Mouse (Mus musculus) liver, embryonic 14.5 days (tissue): ENCODE data around the gene Pigx. TPM values are rescaled to one million over a fixed set of nuclear protein-coding genes. Genes with fewer than 3 reads are reported as not detected.

ENCODE experiments used
- ATAC-seq: fragments of 200-750 bp; cut with Nextera tagmentation; 2 replicates; pipeline ENCODE4 v1.8.0; 2017; ENCODE audit warnings: moderate number of reproducible peaks, mild to moderate bottlenecking, moderate library complexity; ENCODE audit not compliant: insufficient read depth
- DNase-seq, 3 experiments: peaks; one replicate each; pipeline ENCODE4 v3.0.0-alpha.2; 2012 to 2013; ENCODE audit warnings: low read depth in 3 of 3, low spot score in 3 of 3
- H3K27ac ChIP-seq: fragments of 300-500 bp; sonication (generic); 2 replicates; pipeline ENCODE4 v1.5.1; 2014; ENCODE audit warnings: moderate library complexity, mild to moderate bottlenecking, control low read depth, inconsistent platforms
- H3K27me3 ChIP-seq: fragments of 300-500 bp; sonication (generic); 2 replicates; pipeline ENCODE4 v1.6.1; 2014; ENCODE audit warnings: mild to moderate bottlenecking, low read length, moderate library complexity; ENCODE audit not compliant: control insufficient read depth, insufficient read depth
- H3K36me3 ChIP-seq: fragments of 300-500 bp; sonication (generic); replicated peaks from 2 replicates; pipeline ENCODE4 v1.6.1; 2014; ENCODE audit warnings: low read depth; ENCODE audit not compliant: control insufficient read depth, insufficient read depth
- H3K4me1 ChIP-seq, 2 experiments: fragments of 200-500 bp in 1 of 2; fragments of 300-500 bp in 1 of 2; sonication (generic) in 1 of 2; replicated peaks; 2 replicates each; pipeline ENCODE4 v1.6.1; 2012 to 2014; ENCODE audit warnings: antibody characterized with exemption in 1 of 2, inconsistent platforms in 1 of 2, low read length in 1 of 2; ENCODE audit not compliant: control insufficient read depth in 2 of 2, insufficient read depth in 2 of 2
- H3K4me2 ChIP-seq: fragments of 300-500 bp; sonication (generic); 2 replicates; pipeline ENCODE4 v1.6.1; 2014; ENCODE audit warnings: low read depth, mild to moderate bottlenecking, control low read depth, moderate library complexity
- H3K4me3 ChIP-seq, 2 experiments: fragments of 200-500 bp in 1 of 2; fragments of 300-500 bp in 1 of 2; sonication (generic) in 1 of 2; 2 replicates each; pipeline ENCODE4 v1.5.1; 2012 to 2014; ENCODE audit warnings: low read depth in 2 of 2, low read length in 2 of 2, mild to moderate bottlenecking in 2 of 2, control low read depth in 1 of 2, inconsistent platforms in 1 of 2, moderate library complexity in 1 of 2; ENCODE audit not compliant: insufficient read depth in 1 of 2
- H3K9ac ChIP-seq: fragments of 300-500 bp; sonication (generic); replicated peaks from 2 replicates; pipeline ENCODE4 v1.6.1; 2014; ENCODE audit warnings: mild to moderate bottlenecking, control low read depth, moderate library complexity
- H3K9me3 ChIP-seq: fragments of 300-500 bp; sonication (generic); 2 replicates; pipeline ENCODE4 v1.6.1; 2016; ENCODE audit warnings: low read length, mixed read lengths; ENCODE audit not compliant: control insufficient read depth
- CTCF ChIP-seq: IDR thresholded peaks from 2 replicates; pipeline ENCODE4 v1.5.1; 2016; ENCODE audit warnings: antibody characterized with exemption, low read depth, control low read depth
- EP300 ChIP-seq: IDR thresholded peaks from 2 replicates; pipeline ENCODE4 v1.6.1; 2016; ENCODE audit warnings: antibody characterized with exemption, low read depth
- WGBS: fragments of 180-500 bp; shearing (Covaris S2); extraction: QIAGEN DNeasy Blood & Tissue Kit; methylation state at CpG from one replicate; pipeline ENCODE4 v1.1.7; 2014; ENCODE audit not compliant: insufficient replicate concordance; 5-methylcytosine and 5-hydroxymethylcytosine counted together
- polyA plus RNA-seq, 2 experiments: library from polyadenylated mRNA; depleted of rRNA in 1 of 2; stranded (reverse) in 1 of 2; unstranded in 1 of 2; fragments of >200 nt; fragmentation: Nextera tagmentation in 1 of 2; extraction: Ambion mirVana in 1 of 2; gene quantifications; 2 replicates each; pipeline versions ENCODE4 v1.2.1 to v1.2.3; 2012 to 2014

Pigx gene
- polyA plus RNA-seq, 2 experiments = 13.2 to 25.5 TPM

DNA sequence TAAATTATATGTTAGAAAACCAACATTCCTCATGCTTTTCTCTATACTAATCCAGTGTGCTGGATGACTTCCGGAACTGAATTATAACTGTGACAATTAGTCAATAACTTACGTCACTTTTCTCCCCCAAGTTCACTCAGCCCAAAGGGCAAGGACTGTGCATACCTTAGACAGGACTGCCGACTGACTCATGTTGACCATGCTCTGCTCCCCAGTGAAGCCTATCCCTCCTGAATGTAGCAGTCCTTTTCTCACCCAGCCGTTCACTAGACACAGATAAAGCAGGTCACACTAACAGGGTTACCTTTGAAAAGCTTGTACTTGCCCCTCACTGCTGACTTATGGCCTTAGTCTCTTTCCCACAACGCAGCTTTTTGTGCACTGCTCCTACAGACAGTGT is 40.7 kb downstream of the Pigx start:
- TF ChIP-seq CTCF (no peak), EP300 (no peak)
- Histone ChIP-seq H3K27me3 (no peaks in the 10 kb centered on the region), H3K9ac (no peak overlapping the region), H3K4me3 (no peak overlapping the region), H3K27ac (no peak overlapping the region), H3K9me3 (no peaks in the 10 kb centered on the region), H3K4me1 (peaks cover 5 to 18% of the 10 kb centered on the region in 2 experiments), H3K4me2 (no peak overlapping the region), H3K36me3 (no peaks in the 10 kb centered on the region)
- DNase-seq (no peak), ATAC-seq (no peak)
- WGBS = 66% methylated on average over 5 of the region's 5 CpGs

DNA sequence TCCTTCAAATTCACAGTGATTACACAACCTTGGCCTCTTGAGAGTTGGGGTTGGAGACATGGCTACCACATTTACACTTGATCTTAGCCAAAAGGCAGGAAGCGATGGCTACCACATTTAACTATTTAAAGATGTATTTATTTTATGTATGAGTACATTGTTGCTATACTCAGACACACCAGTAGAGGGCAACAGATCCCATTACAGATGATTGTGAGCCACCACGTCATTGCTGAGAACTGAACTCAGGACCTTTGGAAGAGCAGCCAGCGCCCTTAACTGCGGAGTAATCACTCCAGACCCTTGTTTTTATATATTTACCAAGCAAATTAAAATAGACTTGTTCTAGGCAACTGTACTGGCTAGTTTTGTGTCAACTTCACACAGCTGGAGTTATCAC is 57.2 kb downstream of the Pigx start:
- DNase-seq (no peak), ATAC-seq (no peak)
- H3K4me1 ChIP-seq = no peaks in the 10 kb centered on the region
- 72% methylated on average over 4 of the region's 4 CpGs for WGBS
- H3K9ac ChIP-seq = no peak overlapping the region
- H3K36me3 ChIP-seq = peaks cover 33% of the 10 kb centered on the region
- H3K27me3 ChIP-seq = no peaks in the 10 kb centered on the region
- no peak overlapping the region for H3K27ac ChIP-seq
- H3K4me3 ChIP-seq = no peak overlapping the region
- TF ChIP-seq EP300 = no peak
- TF ChIP-seq CTCF = peak; percentile 40; the same call in 1 of the 2 replicates
- no peaks in the 10 kb centered on the region for H3K9me3 ChIP-seq
- H3K4me2 ChIP-seq = no peak overlapping the region

Other genes starting within 250 kb of the Pigx start
- 0.03 and 0.05 TPM in 2 replicates for gene Meltf, start 220.9 kb downstream of the Pigx start, polyA plus RNA-seq (2012; rRNA removed)
- gene Meltf, start 220.9 kb downstream of the Pigx start, polyA plus RNA-seq (2014; fragmentation: Nextera tagmentation; extraction: Ambion mirVana) = 0.06 TPM in 1 of 2 replicates, not detected in the other
- 0.15 and 0.31 TPM in 2 replicates for gene Pigz, start 165.9 kb downstream of the Pigx start, polyA plus RNA-seq (2012; rRNA removed)
- 0.28 and 0.34 TPM in 2 replicates for gene Pigz, start 165.9 kb downstream of the Pigx start, polyA plus RNA-seq (2014; fragmentation: Nextera tagmentation; extraction: Ambion mirVana)
- 21.5 and 23.2 TPM in 2 replicates for gene 0610012G03Rik, start 151.2 kb downstream of the Pigx start, polyA plus RNA-seq (2012; rRNA removed)
- gene 0610012G03Rik, start 151.2 kb downstream of the Pigx start, polyA plus RNA-seq (2014; fragmentation: Nextera tagmentation; extraction: Ambion mirVana) = 42.3 and 45.3 TPM in 2 replicates
- gene Ncbp2, start 151.2 kb downstream of the Pigx start, polyA plus RNA-seq (2012; rRNA removed) = 10.7 and 25.1 TPM in 2 replicates
- gene Ncbp2, start 151.2 kb downstream of the Pigx start, polyA plus RNA-seq (2014; fragmentation: Nextera tagmentation; extraction: Ambion mirVana) = 29.0 and 31.5 TPM in 2 replicates
- 3.5 and 4.7 TPM in 2 replicates for gene Senp5, start 96.5 kb downstream of the Pigx start, polyA plus RNA-seq (2012; rRNA removed)
- 2.9 and 3.4 TPM in 2 replicates for gene Senp5, start 96.5 kb downstream of the Pigx start, polyA plus RNA-seq (2014; fragmentation: Nextera tagmentation; extraction: Ambion mirVana)
- gene Pak2, start 20.4 kb downstream of the Pigx start, polyA plus RNA-seq (2012; rRNA removed) = 4.8 and 6.7 TPM in 2 replicates
- gene Pak2, start 20.4 kb downstream of the Pigx start, polyA plus RNA-seq (2014; fragmentation: Nextera tagmentation; extraction: Ambion mirVana) = 9.1 and 9.5 TPM in 2 replicates
- gene Cep19, start 60 bp upstream of the Pigx start, polyA plus RNA-seq (2012; rRNA removed) = 1.3 and 2.1 TPM in 2 replicates
- 4.0 and 4.3 TPM in 2 replicates for gene Cep19, start 60 bp upstream of the Pigx start, polyA plus RNA-seq (2014; fragmentation: Nextera tagmentation; extraction: Ambion mirVana)
- gene Nrros, start 65.9 kb upstream of the Pigx start, polyA plus RNA-seq (2012; rRNA removed) = 11.6 and 13.2 TPM in 2 replicates
- 18.8 and 18.9 TPM in 2 replicates for gene Nrros, start 65.9 kb upstream of the Pigx start, polyA plus RNA-seq (2014; fragmentation: Nextera tagmentation; extraction: Ambion mirVana)
- 0.52 and 0.90 TPM in 2 replicates for gene Bex6, start 80.1 kb upstream of the Pigx start, polyA plus RNA-seq (2012; rRNA removed)
- gene Bex6, start 80.1 kb upstream of the Pigx start, polyA plus RNA-seq (2014; fragmentation: Nextera tagmentation; extraction: Ambion mirVana) = 0.70 and 0.71 TPM in 2 replicates
- gene Fbxo45, start 147.4 kb upstream of the Pigx start, polyA plus RNA-seq (2012; rRNA removed) = 2.7 and 4.0 TPM in 2 replicates
- gene Fbxo45, start 147.4 kb upstream of the Pigx start, polyA plus RNA-seq (2014; fragmentation: Nextera tagmentation; extraction: Ambion mirVana) = 5.1 and 6.6 TPM in 2 replicates
- 4.8 and 7.9 TPM in 2 replicates for gene Wdr53, start 147.5 kb upstream of the Pigx start, polyA plus RNA-seq (2012; rRNA removed)
- gene Wdr53, start 147.5 kb upstream of the Pigx start, polyA plus RNA-seq (2014; fragmentation: Nextera tagmentation; extraction: Ambion mirVana) = 11.2 and 11.5 TPM in 2 replicates
- gene Smco1, start 171.7 kb upstream of the Pigx start, polyA plus RNA-seq (2012; rRNA removed) = not detected in 2 replicates
- not detected in 2 replicates for gene Smco1, start 171.7 kb upstream of the Pigx start, polyA plus RNA-seq (2014; fragmentation: Nextera tagmentation; extraction: Ambion mirVana)
- gene Rnf168, start 177.7 kb upstream of the Pigx start, polyA plus RNA-seq (2012; rRNA removed) = 3.7 and 6.1 TPM in 2 replicates
- 11.3 and 13.8 TPM in 2 replicates for gene Rnf168, start 177.7 kb upstream of the Pigx start, polyA plus RNA-seq (2014; fragmentation: Nextera tagmentation; extraction: Ambion mirVana)
- 2.7 and 5.1 TPM in 2 replicates for gene Ubxn7, start 232.5 kb upstream of the Pigx start, polyA plus RNA-seq (2012; rRNA removed)
- gene Ubxn7, start 232.5 kb upstream of the Pigx start, polyA plus RNA-seq (2014; fragmentation: Nextera tagmentation; extraction: Ambion mirVana) = 5.4 and 7.6 TPM in 2 replicates